Mouse (Mus musculus): ENCODE data around the gene 1700023F06Rik.

DNA sequence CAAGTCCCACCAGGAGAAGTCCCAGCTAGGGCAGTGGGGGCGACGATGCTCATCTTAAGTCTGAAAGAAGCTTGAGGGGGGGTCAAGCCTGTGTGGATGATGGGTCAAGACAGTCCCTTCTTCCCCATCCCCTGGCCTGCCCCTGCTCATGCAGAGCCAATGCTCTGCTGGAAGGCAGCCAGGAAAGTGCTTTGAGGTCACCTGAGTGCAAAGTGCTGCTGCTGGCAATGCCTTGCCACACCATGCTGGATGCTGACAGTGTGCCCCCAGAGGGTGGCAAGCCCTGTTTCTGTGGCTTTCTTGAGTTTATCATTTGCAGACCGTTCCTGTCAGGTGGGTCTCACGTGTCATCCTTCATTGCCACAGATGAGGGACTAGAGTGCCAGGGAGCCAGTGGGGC lies 11.6 kb upstream of the 1700023F06Rik start:
- TF ChIP-seq CTCF (IDR thresholded peaks at IDR 0.05; ENCODE audit: control insufficient read depth, insufficient read depth, low read length) = no peak
- TF ChIP-seq POLR2A (IDR thresholded peaks at IDR 0.05; ENCODE audit: borderline replicate concordance, control insufficient read depth, low read depth, low read length) = no peak
